Mouse (Mus musculus): ENCODE data around the gene Ncoa3.

DNA sequence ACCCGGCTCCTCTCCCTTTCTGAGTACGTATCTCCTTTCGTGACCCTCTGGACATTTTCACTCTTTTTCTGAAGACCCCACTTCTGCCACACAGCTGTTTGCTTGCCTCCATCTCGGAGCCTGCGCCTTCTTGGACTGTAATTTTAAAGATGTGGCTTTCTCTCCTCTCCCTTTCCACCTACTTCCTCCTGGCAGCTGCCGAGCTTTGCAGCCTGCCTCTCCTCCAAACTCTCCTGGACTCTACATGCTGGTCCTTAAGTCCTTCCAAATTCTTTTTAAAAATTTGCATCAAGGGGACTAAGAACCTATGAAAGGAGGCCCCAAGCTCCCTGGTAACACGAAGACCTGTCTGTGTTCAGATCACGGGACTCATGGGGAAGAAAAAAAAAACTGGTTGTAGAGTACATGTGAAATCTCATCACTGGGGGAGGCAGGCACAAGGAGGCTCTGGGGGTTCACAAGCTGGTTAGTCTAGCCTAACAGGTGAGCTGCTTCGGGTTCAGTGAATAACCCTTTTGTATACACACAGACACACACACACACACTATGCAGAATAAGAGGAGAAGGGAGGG lies 35.1 kb upstream of the Ncoa3 start:
- TF ChIP-seq ZC3H11A (IDR thresholded peaks at IDR 0.05; ENCODE audit: borderline replicate concordance, low read depth, low read length) (no peak), MAFK (IDR thresholded peaks at IDR 0.05; ENCODE audit: insufficient read depth, low read depth, low read length) (no peak), HCFC1 (IDR thresholded peaks at IDR 0.05; ENCODE audit: borderline replicate concordance, insufficient read depth, low read length) (no peak)

All from ES-E14 (cell line).